Mouse (Mus musculus) CH12F3 (cell line): ENCODE measurements around the gene Serpina10.
"Not testable (repeated sequence)": the region's sequence is repeated elsewhere in the genome, so short reads cannot be mapped to it uniquely, and the experiment has no call there.

Experiments used
- in situ Hi-C: fragments of 300-500 bp; cut with MboI; formaldehyde crosslinking; loops from 2 replicates; pipeline ENCODE4 v1.14.3; 2020; ENCODE audit warnings: low sequenced_read_pairs

The Serpina10 gene

DNA sequence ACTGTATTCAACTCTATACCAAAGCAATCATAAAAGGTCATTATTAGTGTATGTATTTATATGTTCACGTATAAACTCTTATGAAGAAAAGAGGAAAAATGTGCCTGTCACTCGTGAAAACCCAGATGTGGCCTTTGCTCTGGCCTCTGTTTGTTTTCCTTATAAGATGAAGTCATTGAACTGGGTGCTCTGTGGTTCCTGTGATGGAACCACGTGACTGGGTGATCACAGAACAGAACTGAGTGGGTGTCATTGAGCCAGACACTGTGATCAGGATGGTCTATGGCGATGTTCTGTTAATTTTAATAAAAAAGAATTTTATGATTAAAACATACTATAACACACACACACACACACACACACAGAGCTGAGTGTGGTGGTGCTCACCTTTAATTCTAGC lies 15.5 kb downstream of the Serpina10 start:
- in situ Hi-C loops, result no loop called here

GRCm38 (mm10) chr12:103615141-103615540 lies 16.1 kb downstream of the Serpina10 start:
- in situ Hi-C loops, result no loop called here

- in situ Hi-C loops, result no loop called here
Measured at GRCm38 (mm10) chr12:103601839-103602238, 29.4 kb downstream of the Serpina10 start.

- in situ Hi-C loops, result no loop called here
Measured at GRCm38 (mm10) chr12:103600364-103600763, 30.9 kb downstream of the Serpina10 start.

- in situ Hi-C loops, result no loop called here
Measured at GRCm38 (mm10) chr12:103598411-103598810, 32.8 kb downstream of the Serpina10 start.

- in situ Hi-C loops, result no loop called here
Measured at GRCm38 (mm10) chr12:103583771-103584170, 47.5 kb downstream of the Serpina10 start.

DNA sequence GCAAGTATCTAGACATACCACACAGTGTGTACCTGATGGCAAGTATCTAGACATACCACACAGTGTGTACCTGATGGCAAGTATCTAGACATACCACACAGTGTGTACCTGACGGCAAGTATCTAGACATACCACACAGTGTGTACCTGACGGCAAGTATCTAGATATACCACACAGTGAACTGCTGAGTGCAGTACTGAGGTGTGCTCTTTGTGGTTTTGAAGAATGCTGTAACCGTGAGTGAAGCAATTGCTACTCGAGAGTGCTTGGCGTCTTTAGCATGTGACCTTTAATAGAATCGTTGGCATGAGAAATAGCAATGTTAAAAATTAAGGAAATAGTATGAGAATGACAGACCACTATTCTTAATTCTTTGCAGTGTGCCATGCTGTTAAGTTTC lies 53.1 kb downstream of the Serpina10 start:
- in situ Hi-C loops, result not testable (repeated sequence)

- in situ Hi-C loops, result no loop called here
Measured at GRCm38 (mm10) chr12:103569690-103570089, 61.6 kb downstream of the Serpina10 start.

DNA sequence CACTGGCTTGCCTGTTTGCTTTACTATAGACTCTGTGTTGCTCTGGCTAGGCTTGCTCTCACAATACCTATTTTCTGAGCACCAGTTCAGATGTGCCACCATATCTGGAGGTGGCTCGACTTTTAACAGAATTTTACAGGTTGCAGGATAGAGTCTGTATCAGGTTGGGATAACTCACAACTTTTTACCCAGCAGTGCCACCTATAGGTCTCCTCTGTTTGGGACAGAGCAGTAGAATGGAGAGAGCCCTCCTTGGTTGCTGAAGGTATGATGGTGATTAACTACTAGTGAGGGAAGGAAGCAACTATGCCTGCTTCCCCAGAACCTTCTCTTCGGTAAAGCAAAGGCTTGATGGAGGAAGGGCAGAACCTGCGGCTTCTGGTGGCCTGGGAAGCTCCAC lies 64.1 kb downstream of the Serpina10 start:
- in situ Hi-C loops, result no loop called here

- in situ Hi-C loops, result no loop called here
Measured at GRCm38 (mm10) chr12:103565151-103565550, 66.1 kb downstream of the Serpina10 start.
